Mouse (Mus musculus) testis, postnatal 10 days (tissue): ENCODE results near the gene Porcn.
A peak's percentile ranks its signal among the peaks of the same experiment; 100 is the strongest.

Experiments
- DNase-seq: peaks from one replicate; pipeline ENCODE4 v3.0.0; 2021; ENCODE audit warnings: low spot score

Gene Porcn

GRCm38 (mm10) chrX:8206015-8206693, at the start of gene Porcn:
TSS of gene Porcn (minus strand) at chrX:8206525.
- DNase-seq: peak; percentile 86

DNA sequence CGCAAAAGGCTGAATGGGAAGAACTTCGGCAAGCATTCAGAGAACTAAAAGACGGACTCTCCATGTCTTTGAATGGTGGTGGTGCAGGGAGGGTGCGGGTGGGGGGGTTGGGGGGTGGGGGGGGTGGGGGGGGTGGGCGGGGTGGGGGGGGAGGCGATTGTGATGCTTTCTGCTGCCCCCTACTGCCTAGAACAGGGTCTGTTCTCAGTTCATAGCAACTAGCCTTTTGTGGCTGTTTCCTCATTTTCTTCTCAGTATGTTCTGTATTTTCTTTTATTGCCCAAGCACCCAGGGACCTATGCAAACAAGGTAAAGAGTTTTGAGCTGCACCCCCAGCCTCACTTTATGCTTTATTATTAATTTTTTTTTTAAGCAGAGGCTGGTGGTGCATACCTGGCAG, 49.5 kb upstream of the Porcn start:
- DNase-seq: no peak

DNA sequence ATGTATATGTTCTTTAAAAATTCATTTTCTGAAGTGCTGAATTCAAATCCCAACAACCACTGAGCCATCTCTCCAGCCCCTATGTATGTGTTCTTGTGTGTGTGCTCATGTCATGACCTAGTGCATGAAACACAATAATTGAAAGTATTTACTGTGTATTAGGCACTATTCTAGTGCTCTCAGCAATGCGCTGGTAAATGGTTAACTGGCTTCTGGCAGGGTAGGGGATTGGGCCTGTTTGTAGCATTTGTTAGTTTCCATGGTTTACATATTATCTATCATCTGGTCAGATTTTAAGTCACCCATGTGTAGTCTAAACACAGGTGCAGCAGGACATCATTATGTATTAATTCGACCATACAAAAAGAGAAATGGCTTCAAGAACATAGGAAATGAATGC, 47.4 kb upstream of the Porcn start:
- DNase-seq: no peak

DNA sequence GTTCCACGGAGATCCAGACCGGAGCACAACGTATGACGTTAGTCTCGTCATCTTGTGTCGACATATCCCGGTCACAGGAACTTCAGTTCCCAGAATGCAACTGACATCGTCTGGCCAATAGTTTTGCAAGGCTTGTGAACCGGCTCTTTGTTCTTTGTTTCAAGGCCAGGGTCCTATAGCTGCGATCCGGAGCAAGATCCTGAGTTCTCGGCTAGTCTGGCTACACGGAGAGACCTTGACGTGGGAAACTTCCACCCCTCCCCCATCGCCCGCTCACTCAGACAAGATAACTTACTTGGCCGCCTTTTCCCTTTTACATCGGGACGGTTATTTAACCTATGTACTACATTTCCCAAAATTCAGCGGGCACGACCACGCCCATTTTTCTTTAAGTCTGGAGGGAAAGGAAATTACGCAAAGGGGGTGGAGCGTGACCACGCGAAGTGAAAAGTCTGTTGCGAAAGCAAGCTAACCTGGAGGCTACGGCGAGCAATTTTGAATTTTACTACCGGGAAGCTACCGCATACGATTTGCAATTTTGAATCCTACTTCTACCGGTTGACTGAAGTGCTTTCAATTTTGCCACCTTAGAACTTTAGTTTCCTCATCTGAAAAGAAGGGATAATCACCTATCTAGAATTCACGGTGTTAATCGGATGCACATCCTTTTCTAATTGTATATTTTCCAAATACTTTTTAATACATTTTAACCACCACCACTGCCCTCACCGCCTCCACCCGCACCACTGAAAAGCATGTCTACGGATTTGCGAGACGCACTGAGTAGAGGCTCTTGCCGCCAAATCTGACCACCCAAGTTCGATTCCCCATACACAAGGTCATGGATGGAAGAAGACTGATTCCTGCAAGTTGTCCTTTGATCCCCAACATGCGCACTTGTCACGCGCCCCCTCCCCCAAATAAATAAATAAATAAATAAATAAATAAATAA, 46.3 kb upstream of the Porcn start, which contains the start of gene Ftsj1:
Gene Ftsj1 (minus strand): TSS at position 73 of the 952 bp plus-strand sequence.
- DNase-seq: peak; percentile 81

DNA sequence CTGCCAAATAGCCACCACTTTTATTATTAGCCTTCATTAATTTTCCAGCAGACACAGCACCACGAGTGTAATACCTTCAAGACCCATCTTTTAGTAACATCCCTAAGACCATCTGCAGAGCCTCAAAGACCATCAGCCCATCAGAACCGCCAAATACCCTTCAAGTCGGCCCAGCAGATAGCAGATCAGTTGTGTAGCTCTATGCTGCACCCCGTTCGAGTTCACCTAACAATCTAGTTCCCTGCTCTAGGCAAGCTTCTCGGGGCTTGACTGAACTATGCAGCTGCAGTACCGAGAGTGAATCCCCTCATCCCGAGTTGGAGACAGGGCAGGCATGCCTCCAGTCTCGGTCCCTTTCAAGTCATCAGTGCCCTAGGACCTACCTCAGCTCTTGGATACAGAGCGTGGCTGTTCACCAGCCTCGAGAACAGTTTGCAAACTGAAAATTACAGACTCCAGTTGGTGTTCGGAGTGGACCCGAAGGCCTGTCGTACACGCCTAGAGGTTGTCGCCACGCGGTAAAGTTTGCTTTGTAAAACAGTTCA, 45.5 kb upstream of the Porcn start:
- DNase-seq: no peak

DNA sequence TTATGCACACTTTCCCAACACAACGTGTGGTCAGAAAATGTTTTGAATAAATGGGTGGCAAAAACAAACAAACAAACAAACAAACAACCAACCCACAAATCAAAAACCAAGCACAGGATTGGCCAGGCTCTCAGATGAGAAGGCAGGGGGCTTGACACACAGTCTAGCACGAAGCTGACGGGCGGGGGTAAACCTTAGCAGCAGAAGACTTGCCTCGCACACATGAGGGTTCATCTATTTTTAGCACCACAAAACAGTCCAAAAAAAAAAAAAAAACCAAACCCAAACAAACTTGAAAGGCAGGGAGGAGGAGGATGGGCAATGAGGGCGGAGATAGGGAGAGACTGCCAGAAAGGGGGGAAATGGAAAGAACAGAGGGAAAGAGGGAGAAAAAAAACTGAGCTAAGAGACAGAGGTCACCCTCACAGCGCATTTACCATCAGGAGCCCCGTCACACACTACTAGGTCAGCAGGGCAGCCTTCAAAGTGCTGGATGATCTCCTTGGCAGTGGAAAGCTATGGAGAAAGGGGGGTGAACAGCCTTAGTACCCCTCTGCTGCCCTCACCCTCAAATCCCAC, 42.3 kb upstream of the Porcn start:
- no peak for DNase-seq

- no peak for DNase-seq
Measured at GRCm38 (mm10) chrX:8247680-8248079, 41.4 kb upstream of the Porcn start.

DNA sequence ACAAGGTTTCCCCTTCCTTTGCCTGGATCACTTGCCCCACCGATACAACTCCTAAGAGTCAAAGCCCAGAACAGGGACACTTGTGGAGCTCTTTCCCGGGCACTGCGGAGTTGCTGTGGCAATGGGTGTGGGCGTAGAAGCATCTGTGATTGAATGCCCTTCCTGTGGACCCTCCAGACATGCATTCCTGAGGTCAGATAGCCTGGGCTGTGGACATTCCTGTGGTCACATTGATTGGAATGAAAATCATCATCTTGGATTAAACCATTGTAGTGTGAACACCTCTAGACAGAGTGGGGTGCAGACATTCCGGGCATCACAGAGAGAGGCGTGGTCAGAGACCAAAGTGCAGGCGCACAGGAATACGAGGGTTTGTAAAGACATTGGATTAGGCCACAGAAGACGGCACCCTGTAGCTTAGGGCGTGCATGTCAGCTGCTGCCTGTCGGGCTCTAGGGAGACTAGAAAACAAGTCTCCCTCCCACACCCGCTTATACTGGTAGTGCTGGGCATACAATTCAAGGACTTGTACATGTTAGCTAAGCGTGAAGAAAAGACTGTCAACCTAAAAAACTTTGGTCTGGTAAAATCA, 32.6 kb upstream of the Porcn start:
- no peak for DNase-seq

DNA sequence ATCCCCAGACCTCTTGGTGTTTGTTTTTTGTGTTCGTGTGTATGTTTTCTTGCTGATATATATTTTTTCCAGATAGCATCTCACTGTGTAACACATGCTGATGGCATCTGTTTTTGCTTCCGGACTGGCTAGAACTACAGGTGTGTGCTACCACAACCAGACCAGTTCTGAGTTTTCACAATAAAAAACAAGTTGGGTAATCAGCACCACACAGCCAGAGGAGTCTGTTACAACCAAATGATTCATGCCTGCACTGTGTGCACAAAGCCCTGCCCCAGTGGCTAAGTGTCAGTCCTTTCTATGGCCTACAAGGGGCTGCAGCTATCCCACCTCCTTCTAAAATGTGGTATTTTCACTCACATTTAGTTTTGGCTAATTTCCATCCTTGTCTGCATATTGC, 30.4 kb upstream of the Porcn start:
- no peak for DNase-seq

DNA sequence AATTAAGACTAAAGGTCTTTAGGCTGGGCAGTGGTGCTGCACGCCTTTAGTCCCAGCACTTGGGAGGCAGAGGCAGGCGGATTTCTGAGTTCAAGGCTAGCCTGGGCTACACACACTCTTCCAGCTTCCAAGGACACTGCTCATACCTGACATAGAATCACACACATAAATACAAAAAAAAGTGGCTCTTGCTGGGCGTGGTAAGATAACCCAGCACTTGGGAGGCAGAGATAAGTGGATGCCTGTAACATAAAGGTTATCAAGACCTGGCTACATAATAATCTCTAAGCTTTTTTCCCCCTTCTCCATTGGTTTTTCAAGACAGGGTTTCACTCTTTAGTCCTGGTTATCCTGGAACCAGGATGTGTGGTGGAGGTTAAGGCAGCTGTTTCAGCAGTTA, 27.3 kb upstream of the Porcn start:
- DNase-seq: no peak

- no peak for DNase-seq
Measured at GRCm38 (mm10) chrX:8230272-8230671, 23.9 kb upstream of the Porcn start.

DNA sequence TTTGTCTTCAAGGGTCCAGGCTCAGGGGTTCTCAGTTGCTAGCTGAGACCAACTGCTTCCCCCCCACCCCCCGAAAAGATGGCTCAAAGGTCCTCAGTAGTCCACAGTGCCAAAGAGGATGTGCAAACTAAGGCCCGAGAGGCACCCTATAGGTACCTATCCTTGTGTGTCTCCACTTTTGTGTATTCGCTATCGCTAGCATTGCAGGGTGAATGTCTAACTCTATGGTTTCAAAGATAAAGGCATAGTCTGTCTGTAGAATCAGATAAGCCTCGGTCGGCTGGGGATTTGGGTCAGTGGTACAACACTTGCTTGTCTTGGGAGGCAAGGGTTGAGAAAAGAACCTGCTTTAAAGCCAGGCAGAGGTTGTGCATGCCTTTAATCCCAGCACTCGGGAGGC, 17.1 kb upstream of the Porcn start:
- no peak for DNase-seq

GRCm38 (mm10) chrX:8222678-8223421, 16.5 kb upstream of the Porcn start:
- no peak for DNase-seq

GRCm38 (mm10) chrX:8222296-8222677, 16.0 kb upstream of the Porcn start:
- DNase-seq: no peak

GRCm38 (mm10) chrX:8219651-8220050, 13.3 kb upstream of the Porcn start:
- no peak for DNase-seq

DNA sequence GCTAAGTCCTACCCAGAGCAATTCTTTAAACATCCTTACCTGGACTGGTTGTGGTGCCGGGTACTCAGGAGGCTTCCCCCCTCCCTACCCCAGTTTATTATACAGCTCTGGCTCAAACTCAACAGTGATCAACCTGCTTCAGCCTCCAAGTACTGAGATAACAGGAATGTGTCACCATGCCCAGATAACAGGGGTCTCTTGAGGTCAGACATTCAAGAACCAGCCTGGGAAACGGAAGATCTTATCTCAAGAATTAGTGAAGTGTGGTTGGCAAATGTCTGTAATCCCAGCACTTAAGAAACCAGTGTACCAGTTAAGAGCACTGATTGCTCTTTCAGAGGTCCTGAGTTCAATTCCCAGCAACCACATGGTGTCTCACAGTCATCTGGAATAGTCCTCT, 11.8 kb upstream of the Porcn start:
- no peak for DNase-seq

DNA sequence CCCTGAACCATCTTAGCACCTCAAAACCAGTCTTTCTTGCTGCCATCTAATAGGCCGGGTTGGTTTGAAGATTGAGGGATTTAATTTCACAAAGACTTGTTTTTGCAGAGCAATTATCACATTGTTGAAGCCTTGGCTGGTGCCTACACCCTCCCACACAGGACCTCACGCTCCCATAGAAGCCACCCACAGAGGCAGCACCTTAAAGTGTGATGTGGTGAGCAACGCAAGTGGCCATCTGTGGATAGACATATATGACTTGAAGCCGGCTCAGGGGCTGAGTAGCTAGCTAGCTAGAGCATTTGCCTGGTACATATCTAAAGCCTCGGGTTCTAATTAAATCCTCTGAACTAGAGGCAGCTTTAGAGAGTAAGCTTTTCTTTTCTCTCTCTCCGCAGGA, 11.1 kb upstream of the Porcn start:
- no peak for DNase-seq

GRCm38 (mm10) chrX:8211490-8212207, 5.3 kb upstream of the Porcn start:
- no peak for DNase-seq

DNA sequence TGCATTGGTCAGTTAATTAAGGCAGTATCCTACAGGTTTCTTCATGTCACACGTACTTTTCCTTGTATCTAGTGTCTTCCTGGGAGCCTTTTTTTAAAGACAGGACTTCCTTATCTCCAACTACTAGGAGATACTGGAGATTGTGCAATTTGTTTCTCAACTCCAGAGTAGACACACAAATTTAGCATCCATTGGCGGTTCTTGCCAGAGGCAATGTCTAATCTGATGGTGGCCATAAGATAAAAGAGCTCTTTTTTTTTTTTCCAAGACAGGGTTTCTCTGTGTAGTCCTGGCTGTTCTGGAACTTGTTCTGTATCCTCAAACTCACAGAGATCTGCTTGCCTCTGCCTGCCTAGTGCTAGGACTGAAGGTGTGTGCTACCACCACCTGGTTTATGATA, 3.4 kb upstream of the Porcn start:
- DNase-seq: no peak

DNA sequence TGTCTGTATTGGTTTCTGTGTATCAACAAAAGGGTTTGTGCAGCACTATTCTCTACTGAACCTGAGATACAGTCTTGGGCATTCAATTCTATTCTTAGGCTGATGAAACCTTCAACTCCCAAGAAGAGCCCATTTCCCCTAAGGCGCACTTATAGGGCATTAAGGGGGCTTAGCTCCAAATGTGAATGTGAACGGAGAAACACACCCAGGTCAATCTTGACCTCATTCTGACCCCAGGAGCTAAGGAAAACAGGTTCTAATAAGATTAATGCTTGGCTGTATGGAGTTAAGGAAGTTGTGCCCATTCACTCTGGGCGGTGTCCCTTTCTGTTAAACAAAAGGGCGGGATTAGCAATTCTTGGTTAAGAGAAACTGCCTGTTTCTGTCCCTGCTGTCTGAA, 899 bp upstream of the Porcn start:
- no peak for DNase-seq

DNA sequence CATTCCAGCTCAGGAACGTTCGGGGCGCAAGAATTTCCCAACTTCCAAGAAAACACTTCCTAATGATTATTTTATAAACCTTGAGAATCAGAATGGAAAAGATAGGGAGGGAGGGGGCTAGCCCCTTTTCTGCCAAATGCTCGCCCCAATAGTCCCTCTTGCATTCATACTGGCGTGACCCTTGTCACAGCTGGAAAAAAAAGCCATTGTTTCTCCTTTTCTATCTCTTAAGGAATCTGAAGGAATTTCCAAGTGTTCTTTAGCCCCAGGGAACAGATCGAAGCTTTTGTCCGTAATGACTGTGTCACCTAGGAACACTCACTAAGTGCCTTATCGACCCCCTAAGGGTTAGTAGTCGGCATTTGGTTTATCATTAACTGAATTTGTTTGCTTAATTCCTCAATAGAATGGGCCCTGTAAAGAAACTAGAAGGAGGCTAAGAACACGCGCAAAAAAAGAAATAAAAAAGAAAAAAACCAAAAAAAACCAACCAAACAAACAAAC, 421 bp upstream of the Porcn start:
- no peak for DNase-seq
